Mouse (Mus musculus): Measurements from ENCODE around the gene Lnp1. TPM values are rescaled to one million over a fixed set of nuclear protein-coding genes. Genes with fewer than 3 reads are reported as not detected.
A peak's percentile ranks its signal among the peaks of the same experiment; 100 is the strongest.

Lnp1 gene
- polyA plus RNA-seq, 1 experiment from 2014 or later = not detected

DNA sequence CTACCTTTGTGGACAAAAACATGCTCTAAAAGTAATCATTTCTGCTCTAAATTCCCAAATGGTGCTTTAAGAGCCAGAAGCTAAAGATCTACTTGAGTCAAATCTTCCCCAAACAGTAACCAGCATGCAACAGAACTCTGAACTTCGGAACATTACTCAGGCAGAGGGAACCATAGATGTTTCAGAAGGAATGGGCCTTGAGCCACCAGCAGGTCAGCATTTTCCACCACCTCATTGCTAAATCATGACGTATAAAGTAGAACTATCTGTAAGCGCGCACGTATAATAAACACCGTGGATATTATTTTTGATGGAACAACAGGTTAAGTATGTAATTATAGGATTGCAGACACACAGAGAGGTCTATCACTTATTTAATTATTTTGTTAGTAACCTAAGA, 43.0 kb downstream of the Lnp1 start:
- Histone ChIP-seq H3K4me2 (peak overlapping the region; percentile 67), H3K4me3 (replicated peaks) (0 out of 2 replicates have a peak overlapping the region, but pooled peaks have one; percentile 1), H3K27me3 (replicated peaks) (no peaks in the 10 kb centered on the region), H3K36me3 (no peaks in the 10 kb centered on the region), H3K9ac (no peak overlapping the region), H3K27ac (no peak overlapping the region), H3K4me1 (no peaks in the 10 kb centered on the region), H3K9me3 (no peaks in the 10 kb centered on the region)
- WGBS = 73% methylated on average over 6 of the region's 6 CpGs
- no peak for ATAC-seq (ENCODE audit: insufficient read depth, low FRiP score, low read depth)

GRCm38 (mm10) chr16:56873410-56873809, 54.5 kb downstream of the Lnp1 start:
- Histone ChIP-seq H3K9me3 (no peaks in the 10 kb centered on the region), H3K4me3 (replicated peaks) (no peak overlapping the region), H3K27ac (no peak overlapping the region), H3K4me1 (no peaks in the 10 kb centered on the region), H3K27me3 (replicated peaks) (no peaks in the 10 kb centered on the region), H3K4me2 (no peak overlapping the region), H3K9ac (no peak overlapping the region), H3K36me3 (no peaks in the 10 kb centered on the region)
- no peak for ATAC-seq (ENCODE audit: insufficient read depth, low FRiP score, low read depth)
- 35% methylated on average over 2 of the region's 2 CpGs for WGBS

- no peaks in the 10 kb centered on the region for H3K36me3 ChIP-seq
- WGBS = 66% methylated on average over 3 of the region's 3 CpGs
- no peak for ATAC-seq (ENCODE audit: insufficient read depth, low FRiP score, low read depth)
- H3K9me3 ChIP-seq = no peaks in the 10 kb centered on the region
- no peak overlapping the region for H3K4me2 ChIP-seq
- H3K4me3 ChIP-seq (replicated peaks) = no peak overlapping the region
- H3K27ac ChIP-seq = no peak overlapping the region
- H3K4me1 ChIP-seq = no peaks in the 10 kb centered on the region
- no peaks in the 10 kb centered on the region for H3K27me3 ChIP-seq (replicated peaks)
- H3K9ac ChIP-seq = no peak overlapping the region
Observed at GRCm38 (mm10) chr16:56870458-56870857, 57.4 kb downstream of the Lnp1 start.

DNA sequence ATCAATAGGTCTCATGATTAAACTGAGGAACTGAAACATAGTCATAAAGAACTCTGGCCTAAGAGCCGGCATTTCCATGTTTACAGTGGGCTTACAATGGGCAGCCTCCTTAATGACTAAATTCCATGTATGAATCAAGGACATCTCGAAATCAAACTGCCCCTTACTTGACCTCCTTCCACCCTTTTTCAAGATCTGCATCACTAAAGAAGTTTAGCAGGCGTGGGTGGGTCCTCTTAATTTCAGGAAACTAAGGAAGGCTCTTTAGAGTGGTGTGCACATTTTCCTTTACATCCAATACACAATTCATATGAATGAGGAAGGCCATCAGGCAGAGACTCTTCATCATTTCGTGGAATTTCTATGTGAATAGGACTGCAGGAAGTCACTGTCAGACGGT, 59.5 kb downstream of the Lnp1 start:
- Histone ChIP-seq H3K4me2 (no peak overlapping the region), H3K4me1 (no peaks in the 10 kb centered on the region), H3K9me3 (no peaks in the 10 kb centered on the region), H3K36me3 (no peaks in the 10 kb centered on the region), H3K4me3 (replicated peaks) (no peak overlapping the region), H3K27me3 (replicated peaks) (no peaks in the 10 kb centered on the region), H3K9ac (no peak overlapping the region), H3K27ac (no peak overlapping the region)
- 67% methylated on average over 5 of the region's 5 CpGs for WGBS
- ATAC-seq (ENCODE audit: insufficient read depth, low FRiP score, low read depth) = no peak

- WGBS = 65% methylated on average over 4 of the region's 4 CpGs
- no peaks in the 10 kb centered on the region for H3K36me3 ChIP-seq
- H3K27me3 ChIP-seq (replicated peaks) = no peaks in the 10 kb centered on the region
- H3K9me3 ChIP-seq = no peaks in the 10 kb centered on the region
- H3K4me2 ChIP-seq = no peak overlapping the region
- H3K4me3 ChIP-seq (replicated peaks) = no peak overlapping the region
- H3K9ac ChIP-seq = no peak overlapping the region
- ATAC-seq (ENCODE audit: insufficient read depth, low FRiP score, low read depth) = no peak
- no peak overlapping the region for H3K27ac ChIP-seq
- no peaks in the 10 kb centered on the region for H3K4me1 ChIP-seq
Observed at GRCm38 (mm10) chr16:56867591-56867990, 60.3 kb downstream of the Lnp1 start.

Other genes starting within 250 kb of the Lnp1 start
- 148 and 174 TPM in 2 replicates for gene Tfg, start 210.6 kb downstream of the Lnp1 start, polyA plus RNA-seq (2015; fragmentation: Nextera tagmentation; extraction: Ambion mirVana)
- 0.24 and 0.81 TPM in 2 replicates for gene Adgrg7, start 132.2 kb downstream of the Lnp1 start, polyA plus RNA-seq (2015; fragmentation: Nextera tagmentation; extraction: Ambion mirVana)
- gene Tmem45a, start 41.9 kb downstream of the Lnp1 start, polyA plus RNA-seq (2015; fragmentation: Nextera tagmentation; extraction: Ambion mirVana) = 36.2 and 36.8 TPM in 2 replicates
- 0.18 and 0.26 TPM in 2 replicates for gene Tmem45a2, start 143.3 kb upstream of the Lnp1 start, polyA plus RNA-seq (2015; fragmentation: Nextera tagmentation; extraction: Ambion mirVana)
- 44.7 and 45.7 TPM in 2 replicates for gene Tomm70a, start 193.6 kb upstream of the Lnp1 start, polyA plus RNA-seq (2015; fragmentation: Nextera tagmentation; extraction: Ambion mirVana)
- gene Nit2, start 239.3 kb upstream of the Lnp1 start, polyA plus RNA-seq (2015; fragmentation: Nextera tagmentation; extraction: Ambion mirVana) = 76.3 and 88.5 TPM in 2 replicates

Data from stomach, embryonic 15.5 days (tissue).